Mouse (Mus musculus): ENCODE data around the gene Tmcc1.
"Not testable (repeated sequence)": the region's sequence is repeated elsewhere in the genome, so short reads cannot be mapped to it uniquely, and the experiment has no call there.

Tmcc1 gene

DNA sequence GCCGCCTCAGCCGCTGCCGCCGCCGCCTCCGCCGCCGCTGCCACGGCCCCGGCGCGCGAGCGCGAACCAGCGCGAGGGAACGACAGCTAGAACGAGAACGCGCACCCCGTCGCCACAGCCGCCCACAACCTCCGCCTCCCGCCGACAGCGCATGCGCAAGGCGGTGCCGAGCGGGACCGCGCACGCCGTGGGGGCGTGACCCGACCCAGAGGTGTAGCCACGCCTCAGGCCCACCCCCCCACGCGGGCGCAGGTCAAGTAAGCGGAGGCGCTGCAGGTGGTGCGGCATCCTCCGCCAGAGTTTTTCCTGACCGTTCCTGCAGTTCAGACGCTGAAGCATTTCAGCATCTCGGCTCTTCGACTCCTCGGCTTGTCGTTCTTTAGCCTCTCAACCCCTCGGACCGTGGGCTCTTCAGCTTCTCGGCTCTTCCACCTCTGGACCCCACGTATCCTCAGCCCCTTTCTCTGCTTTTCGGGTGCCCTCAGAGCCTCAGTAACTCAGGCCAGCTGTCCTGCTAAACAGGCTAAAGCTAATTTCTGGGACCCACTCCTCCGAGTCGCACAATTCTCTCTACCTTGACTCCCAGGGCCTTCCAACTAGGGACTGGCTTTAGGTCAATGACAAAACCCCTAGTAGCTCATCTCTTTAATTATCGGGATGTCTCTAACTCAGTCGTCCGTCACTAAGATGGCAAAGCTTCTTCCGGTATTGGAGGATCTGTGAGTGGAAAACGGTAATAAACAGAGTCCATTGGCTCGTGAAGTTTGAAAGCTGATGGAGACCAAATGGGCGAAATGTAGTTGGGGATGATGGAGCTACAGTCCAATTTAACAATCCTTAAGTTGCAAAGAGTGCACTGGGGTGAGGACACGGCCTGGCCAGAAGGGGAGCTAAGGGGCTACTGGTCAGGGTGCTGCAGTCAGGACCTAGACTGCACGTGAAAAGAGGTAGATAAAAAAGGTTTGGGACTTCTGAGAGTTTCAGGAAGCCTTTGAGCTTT, at the start of gene Tmcc1:
Gene Tmcc1 (minus strand): TSS at position 93 of the 1,000 bp plus-strand sequence.
- peak; percentile 98 for DNase-seq

DNA sequence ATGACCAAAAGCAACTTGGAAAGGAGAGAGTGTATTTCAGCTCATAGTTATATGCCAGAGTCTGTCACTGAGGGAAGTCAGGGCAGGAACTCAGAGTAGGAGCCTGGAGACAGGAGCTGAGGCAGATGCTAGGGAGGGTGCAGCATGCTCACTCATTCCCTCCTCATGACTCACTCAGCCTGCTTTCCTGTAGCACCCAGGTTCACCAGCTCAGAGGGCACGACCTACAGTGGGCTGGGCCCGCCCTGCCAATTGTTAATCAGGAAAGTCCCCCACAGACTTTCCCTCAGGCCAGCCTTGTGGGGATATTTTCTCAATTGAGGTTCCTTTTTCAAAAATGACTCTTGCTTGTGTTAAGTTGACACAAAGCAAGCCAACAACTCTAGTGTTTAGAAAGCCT, 47.1 kb upstream of the Tmcc1 start:
- DNase-seq, result no peak

DNA sequence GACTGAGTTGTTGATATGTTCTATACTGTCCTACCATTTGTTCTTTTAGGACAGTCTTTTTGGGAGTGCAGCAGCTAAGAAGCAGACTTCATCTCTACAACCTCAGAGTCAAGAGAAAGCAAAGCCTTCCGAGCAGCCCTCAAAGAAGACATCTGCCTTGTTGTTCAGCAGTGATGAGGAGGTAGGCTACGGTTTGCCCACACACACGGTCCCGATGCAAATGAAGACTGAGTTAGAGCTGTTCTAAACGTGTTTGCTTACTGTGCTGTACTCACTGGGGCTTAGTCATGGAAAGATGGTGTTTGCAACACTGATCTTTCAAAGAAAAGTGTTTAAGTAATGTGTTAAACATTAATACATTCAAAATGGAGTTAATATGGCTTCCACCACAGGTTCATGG, 44.8 kb upstream of the Tmcc1 start:
- DNase-seq, result no peak

DNA sequence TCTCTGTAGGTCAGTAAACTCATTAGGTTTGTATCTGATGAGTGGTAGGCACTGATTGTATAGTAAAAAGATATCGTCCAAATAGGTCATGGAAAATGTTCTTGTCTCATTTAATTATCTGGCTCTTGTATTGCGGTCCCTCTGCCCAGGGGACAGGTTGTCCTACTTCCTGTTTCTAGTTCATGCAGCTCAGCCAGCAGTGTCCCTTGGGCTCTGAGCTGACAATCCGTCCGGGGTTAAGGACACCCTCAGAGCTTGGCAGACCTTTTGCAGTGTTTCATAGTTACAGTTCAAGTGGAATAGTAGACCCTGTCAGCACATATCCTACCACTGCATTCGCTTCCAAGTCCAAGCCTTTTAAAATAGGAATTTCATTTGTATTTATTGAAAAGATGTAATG, 42.0 kb upstream of the Tmcc1 start:
- DNase-seq, result no peak

DNA sequence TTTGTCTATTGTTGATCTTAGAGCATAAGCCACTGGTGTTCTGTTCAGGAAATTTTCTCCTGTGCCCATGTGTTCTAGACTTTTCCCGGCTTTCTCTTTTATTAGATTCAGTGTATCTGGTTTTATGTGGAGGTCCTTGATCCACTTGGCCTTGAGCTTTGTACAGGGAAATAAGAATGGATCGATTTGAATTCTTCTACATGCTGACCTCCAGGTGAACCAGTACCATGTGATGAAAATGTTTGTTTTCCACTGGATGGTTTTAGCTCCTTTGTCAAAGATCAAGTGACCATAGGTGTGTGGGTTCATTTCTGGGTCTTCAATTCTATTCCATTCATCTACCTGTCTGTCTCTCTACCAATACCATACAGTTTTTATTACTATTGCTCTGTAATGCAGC, 41.5 kb upstream of the Tmcc1 start:
- not testable (repeated sequence) for DNase-seq

DNA sequence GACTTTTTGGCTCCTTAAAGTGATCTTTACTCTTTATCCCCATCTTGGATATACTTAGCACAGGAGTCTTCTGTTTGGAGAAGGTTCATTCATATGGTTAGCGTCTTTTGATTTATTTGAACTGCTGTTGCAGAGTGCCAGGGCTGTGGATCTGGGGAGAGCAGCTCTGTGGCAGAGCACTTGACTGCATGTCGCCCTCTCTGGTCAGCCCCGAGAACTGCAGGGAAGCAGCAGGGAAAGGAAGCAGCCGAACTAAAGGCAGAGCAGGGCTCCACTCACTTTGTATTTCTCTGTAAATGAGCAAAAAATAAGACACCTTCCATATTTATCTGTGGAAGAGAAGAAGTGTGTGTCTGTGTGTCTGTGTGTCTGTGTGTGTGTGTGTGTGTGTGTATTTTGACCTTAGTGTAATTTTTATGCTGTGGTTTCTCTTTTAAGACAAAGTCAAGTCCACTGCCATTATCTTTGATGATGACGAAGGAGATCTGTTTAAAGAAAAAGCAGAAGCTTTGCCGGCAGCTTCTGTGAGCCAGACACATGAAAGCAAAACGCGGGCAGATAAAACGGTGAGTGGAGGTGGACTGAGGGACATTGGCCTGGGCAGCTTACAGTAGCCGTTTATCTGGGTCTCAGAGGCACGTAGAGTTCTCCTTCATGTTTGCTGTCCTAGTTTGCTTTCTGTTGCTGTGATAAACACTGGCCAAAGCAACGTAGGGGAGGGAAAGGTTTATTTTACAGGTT, 35.7 kb upstream of the Tmcc1 start:
- DNase-seq, result peak; percentile 26

DNA sequence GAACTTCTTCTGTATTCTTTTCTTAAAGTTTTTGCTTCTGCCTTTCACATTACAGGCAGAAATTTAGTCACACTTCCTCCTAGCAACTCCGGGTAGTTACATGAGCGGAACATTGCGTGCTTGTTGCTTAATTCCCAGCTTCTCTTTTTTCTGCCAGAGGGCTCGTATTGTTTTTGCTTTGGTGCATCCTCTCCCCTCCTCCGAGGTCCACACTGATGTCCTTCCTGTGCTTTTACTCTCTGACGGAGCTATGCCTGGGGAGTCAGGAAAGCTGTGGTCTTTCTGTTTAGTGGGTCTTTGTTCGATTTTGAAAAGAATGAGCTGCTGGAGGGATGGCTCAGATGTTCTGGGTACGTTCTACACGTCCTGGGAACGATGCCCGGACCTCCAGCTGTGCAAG, 34.5 kb upstream of the Tmcc1 start:
- DNase-seq, result no peak

DNA sequence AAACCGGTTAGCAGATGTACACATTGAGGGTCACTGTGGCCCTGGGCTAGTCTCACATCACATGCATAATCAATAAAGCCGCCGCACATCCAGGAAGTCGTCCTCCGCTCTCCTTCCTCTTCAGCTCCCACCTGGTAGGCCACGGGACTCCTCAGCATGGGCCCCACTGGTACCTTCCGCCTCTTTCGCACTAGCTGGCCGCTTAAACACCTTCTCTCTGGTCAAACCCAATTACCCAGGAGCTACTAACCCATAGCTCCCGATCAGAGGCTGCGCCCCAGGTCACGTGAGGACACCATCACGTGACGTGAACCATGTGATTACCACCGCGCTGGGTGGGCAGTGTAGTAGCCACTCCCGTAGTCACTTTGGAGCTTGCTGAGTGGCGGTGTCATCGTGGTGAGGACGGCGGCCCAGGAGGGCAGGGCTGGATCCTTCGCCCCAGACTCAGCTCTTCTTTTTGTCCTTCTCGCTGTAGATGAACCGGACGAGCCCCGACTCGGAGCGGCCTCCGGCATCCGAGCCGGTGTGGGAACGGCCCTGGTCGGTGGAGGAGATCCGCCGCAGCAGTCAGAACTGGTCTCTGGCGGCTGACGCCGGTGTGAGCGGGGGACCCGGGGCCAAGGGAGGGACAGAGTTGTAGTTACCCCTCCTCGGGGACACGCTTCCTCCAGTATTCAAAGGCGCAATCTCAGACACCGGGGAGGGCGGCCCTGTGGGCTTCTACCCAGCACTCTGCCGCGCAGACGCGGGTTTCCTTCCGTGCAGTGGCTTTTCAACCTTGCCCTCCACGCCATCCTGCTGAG, 14.6 kb upstream of the Tmcc1 start, which contains the start of gene Washc2:
Gene Washc2 (plus strand): TSS at position 310 of the 806 bp plus-strand sequence.
- DNase-seq, result peak; percentile 97

DNA sequence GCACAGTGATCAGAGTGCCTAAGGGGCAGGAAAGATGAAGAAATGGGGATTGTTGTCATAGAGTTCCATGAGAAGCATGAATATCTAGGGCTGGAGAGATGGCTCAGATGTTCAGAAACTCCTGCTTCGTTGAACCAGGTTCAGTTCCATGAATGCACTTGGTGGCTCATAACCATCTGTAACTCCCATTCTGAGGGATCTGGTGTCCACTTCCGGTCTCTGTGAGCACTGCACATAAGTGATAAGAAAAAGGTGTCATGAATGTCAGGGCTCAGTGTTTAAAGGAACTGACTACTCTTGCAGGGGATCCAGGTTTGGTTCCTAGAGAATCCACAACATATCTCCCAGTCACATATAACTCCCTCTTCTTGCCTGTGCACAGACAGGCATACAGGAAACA, 6.4 kb upstream of the Tmcc1 start:
- DNase-seq, result no peak

DNA sequence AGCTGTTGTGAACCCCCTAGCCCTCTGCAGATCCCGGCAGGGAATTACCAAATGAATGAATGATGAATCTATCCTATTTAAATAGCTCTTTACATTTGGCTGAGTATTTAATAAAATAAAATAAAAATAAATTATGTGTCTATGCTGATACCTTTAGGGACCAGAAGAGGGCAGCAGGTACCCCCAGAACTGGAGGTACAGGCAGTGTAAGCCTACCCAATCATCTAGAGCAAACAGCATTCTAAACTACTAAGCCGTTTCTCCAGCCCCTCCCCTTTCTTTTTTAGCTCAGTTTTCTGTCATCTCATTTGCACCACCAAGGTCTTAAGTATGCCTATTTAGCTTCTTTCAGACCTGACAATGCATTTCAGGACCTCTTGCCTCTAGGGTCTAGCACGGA, 4.9 kb upstream of the Tmcc1 start:
- no peak for DNase-seq

DNA sequence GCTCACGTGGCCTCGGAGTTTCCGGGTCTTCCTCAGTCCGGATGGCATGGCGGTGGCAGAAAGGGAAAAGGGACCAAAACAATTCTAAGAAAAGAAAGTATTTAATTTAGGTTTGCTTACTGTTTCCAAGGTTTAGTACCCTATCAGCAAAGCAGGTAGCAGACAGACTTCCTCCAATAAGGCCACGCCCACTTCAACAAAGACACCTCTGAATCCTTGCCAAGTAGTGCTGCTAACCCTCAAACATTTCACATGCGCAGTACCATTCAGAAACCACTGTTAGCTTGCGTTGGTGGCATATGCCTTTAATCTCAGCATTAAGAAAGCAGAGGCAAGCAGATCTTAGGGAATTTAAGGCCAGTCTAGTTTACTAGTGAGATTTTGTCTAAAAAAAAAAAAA, 2.5 kb upstream of the Tmcc1 start:
- DNase-seq, result no peak

DNA sequence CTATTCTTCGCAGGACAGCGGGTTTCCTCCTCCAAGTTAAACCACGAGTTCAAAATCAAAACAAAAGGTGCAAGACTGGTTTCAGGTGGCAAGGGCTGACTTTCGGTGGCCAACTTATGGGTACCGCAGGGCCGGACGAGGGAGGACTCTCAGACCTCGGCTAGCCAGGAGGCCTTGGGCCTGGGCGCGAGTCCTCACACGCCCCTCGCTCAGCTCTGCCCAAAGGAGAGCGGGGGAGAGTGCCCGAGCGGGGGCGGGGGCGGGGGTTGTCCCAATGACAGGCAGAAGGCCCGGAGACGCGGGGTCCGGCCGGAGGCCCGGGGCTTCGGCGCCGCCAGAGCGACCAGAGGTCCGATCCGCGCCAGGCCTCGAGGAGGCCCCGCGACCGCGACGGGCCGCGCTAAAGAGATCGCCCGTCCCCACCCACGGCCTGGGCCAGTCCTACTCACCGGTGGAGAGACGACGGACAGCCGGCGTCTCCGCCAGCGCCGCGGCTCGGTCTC, 426 bp downstream of the Tmcc1 start:
- DNase-seq, result no peak

DNA sequence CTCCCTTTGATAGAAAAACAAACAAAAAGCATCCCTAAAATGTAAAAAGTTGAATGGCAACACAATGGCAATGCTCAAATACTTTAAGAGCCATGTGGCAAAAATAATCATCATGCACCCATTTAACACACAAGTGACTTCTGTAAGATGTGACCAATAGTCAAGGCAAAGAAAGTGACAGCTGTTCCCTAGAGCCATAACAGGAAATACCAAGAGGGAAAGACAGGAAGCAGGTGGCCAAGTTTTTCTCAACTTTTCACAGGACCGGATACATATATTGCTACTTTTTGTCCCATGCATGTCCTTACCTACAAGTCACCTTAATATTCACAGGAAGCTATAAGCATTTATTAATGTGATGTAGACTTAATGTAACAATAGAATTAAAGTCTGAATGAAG, 3.9 kb downstream of the Tmcc1 start:
- DNase-seq, result no peak

DNA sequence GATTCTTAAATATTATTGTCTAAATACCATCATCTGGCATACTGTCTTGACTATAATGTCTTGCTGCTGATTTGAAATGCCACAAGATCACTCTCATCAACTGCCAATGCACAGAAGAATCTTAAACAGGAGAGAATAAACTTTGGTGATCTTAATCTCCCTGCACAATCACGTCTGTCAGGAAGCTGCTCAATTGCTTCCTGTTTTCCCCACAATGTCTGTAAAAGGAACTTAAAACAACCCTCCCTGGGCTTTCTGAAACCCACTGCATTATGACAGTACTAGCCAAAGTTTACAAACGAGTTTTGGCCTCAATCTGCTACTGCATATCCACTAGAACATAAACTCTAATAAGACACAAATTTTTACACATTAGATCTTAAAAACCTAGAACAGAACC, 6.8 kb downstream of the Tmcc1 start:
- DNase-seq, result no peak

DNA sequence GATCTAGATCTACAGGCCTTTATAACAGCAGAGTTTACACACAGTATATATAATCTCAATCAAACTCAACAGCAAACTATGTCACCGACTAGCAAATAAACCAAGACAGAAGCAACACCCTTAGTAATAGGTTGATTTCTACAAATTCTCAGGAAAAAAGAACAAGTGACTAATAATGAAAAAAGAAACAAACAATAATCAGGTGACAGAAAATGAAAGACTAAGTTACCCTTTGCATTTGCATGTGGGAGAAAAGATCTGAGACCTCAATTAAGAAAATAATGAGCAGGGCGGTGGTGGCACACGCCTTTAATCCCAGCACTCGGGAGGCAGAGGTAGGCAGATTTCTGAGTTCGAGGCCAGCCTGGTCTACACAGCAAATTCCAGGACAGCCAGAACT, 9.8 kb downstream of the Tmcc1 start:
- no peak for DNase-seq

DNA sequence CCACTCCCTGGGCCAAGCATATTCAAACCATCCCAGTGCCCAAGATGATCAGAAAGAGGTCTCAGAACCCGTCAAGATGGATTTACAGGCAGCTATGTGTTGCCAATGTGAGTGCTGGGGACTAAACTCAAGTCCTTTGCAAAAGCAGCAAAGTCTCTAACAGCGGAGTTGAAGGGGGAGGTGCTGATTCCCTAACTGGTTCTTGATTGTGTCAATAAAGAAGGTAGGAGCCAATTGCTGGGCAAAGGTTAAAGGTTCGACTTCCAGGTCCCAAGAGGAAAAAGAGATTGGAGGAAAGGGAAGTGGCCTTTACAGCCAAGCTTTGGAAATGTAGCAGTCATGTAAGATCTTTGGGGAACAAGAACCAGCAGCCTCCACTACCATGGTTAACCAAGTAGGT, 12.6 kb downstream of the Tmcc1 start:
- no peak for DNase-seq

DNA sequence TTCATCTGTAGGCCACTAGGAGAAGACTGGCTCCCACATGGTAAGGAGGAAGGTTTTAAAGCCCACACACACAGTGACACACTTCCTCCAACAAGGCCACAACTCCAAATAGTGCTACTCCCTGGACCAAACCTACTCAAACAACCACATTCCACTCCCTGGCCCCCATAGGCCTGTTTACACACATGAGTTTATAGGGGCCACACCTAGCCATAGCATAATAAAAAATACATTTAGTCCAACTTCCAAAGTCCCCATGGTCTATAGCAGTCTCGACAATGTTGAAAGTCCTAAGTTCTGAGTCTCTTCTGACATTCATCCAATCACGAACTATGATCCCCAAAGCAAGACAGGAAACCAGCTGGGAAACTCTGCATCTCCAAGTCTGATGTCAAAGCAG, 14.9 kb downstream of the Tmcc1 start:
- no peak for DNase-seq

DNA sequence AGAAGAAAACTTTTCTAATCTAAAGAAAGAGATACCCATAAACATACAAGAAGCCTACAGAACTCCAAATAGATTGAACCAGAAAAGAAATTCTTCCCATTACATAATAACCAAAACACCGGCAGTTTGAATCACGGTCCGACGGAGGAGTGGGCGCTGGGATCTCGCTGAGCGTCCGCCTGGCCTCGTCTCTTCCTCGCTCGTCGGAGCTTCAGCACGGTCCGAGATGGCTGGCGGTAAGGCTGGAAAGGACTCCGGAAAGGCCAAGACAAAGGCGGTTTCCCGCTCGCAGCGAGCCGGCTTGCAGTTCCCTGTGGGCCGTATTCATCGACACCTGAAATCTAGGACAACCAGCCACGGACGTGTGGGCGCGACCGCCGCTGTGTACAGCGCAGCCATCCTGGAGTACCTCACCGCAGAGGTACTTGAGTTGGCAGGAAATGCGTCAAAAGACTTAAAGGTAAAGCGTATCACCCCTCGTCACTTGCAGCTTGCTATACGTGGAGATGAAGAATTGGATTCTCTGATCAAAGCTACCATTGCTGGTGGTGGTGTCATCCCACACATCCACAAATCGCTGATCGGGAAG, 19.7 kb downstream of the Tmcc1 start:
- not testable (repeated sequence) for DNase-seq

DNA sequence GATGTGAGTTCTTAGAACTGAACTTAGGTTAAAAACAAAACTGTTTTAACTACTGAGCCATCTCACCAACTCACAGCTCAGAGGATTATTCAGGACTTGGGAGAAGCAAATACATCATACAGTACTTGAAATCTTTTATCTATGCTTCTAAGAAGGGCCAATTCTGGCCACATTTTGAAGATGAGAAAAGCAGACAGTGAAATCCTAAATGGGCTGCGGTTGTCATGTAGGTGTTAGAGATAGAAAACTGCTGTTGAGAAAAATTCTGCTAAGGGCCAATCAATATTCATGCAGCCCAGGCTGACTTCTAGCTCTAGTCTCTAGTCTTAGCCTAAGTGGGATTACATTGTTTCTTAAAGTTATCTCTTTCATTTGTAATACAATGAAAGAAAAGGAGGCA, 26.9 kb downstream of the Tmcc1 start:
- DNase-seq, result no peak

DNA sequence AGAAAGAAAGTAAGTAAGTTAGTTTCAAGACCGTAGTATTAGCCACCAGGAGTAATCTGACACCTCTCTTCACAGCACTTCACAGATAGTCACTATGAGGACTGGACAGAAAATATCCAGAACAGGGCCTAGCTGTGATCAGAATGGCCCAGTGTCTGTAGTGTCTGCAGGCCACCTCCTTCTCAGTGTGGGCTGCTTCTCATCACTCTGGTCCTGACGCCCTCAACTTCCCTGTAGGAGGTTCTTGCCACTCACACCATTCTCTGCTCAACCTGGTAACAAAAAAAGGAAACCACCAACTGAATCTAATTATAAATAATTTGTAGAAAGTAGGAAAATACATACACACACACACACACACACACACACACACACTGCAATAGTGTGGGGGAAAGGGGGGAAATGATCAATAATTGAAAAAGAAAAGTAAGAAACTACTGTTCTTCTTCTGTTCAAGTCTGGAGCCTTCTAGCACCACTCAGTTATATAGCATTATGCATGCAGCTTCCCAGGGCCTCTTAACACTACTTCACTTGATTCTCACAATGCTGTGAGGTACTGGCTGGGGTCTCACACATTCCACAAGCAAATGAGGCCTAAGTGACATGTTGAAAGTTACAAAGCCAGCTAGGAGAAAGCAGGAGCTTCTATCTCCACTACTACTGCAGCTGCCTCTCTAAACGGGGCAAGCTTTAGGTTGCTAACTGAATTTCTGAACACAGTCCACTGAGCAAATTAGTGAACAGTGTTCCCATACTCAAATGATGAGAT, 38.2 kb downstream of the Tmcc1 start:
- DNase-seq, result no peak

DNA sequence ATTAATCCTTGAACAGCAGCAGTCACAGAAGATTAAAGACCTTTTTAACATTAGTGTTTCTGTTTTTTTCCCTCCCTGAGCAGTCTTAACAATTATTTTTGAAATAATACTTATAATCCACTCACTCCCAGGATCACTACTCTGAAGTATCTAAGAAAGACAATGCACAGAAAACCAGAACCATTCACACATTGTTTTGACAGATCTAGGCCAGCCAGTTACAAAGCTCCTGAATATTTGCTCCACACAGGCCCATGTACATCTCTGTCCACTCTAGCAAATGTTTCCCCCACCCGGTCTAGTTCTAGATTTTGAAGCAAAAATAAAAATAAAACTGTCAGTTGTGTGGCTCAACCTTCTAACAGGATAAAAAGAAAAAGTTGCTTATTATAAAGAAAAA, 45.9 kb downstream of the Tmcc1 start:
- DNase-seq, result no peak

DNA sequence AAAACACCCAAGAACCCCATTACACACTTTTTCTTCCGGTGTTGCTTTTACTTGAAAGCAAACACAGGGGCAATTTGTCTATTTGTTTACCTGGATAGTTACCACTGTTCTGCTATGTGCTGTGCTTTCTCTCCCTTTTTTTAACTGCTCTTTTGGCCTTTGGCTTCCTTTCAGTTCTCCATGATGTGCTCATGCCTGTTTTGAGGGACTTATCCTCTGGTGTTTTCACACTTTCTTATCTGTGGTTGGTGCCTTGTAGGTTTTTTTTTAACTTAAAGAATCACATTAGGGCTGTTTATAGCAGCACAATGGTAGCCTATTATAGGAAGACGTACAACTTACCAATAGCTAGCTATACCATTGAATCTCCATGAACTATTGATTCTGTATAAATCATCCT, 51.6 kb downstream of the Tmcc1 start:
- no peak for DNase-seq

All from kidney, adult 11 months (tissue).